Mouse (Mus musculus) heart, embryonic 14.5 days (tissue): ENCODE results near the gene Gm28305. TPM values are rescaled to one million over a fixed set of nuclear protein-coding genes. Genes with fewer than 3 reads are reported as not detected.

Experiments
- ATAC-seq: fragments of 200-750 bp; cut with Nextera tagmentation; 2 replicates; pipeline ENCODE4 v1.8.0; 2017; ENCODE audit warnings: low read depth, moderate TSS enrichment; ENCODE audit not compliant: insufficient number of reproducible peaks, insufficient read depth, low FRiP score
- H3K27ac ChIP-seq, 2 experiments: fragments of 200-500 bp in 1 of 2; fragments of 300-500 bp in 1 of 2; sonication (generic) in 1 of 2; replicated peaks in 1 of 2; 2 replicates each; pipeline ENCODE4 v1.5.1; 2012 to 2014; ENCODE audit warnings: low read depth in 2 of 2, low read length in 2 of 2, control low read depth in 1 of 2, mild to moderate bottlenecking in 1 of 2, mixed read lengths in 1 of 2; ENCODE audit not compliant: control insufficient read depth in 1 of 2, insufficient read depth in 1 of 2
- H3K27me3 ChIP-seq: fragments of 300-500 bp; sonication (generic); 2 replicates; pipeline ENCODE4 v1.6.1; 2014; ENCODE audit warnings: mild to moderate bottlenecking, low read length, control low read depth; ENCODE audit not compliant: control insufficient read depth, insufficient read depth
- H3K36me3 ChIP-seq: fragments of 300-500 bp; sonication (generic); 2 replicates; pipeline ENCODE4 v1.6.1; 2014; ENCODE audit warnings: mild to moderate bottlenecking, control low read depth, low read length, mixed read lengths; ENCODE audit not compliant: control insufficient read depth, insufficient read depth
- H3K4me1 ChIP-seq, 2 experiments: fragments of 200-500 bp in 1 of 2; fragments of 300-500 bp in 1 of 2; sonication (generic) in 1 of 2; 2 replicates each; pipeline ENCODE4 v1.6.1; 2012 to 2014; ENCODE audit warnings: low read length in 2 of 2, control low read depth in 1 of 2, mixed read lengths in 1 of 2; ENCODE audit not compliant: control insufficient read depth in 2 of 2, insufficient read depth in 2 of 2
- H3K4me2 ChIP-seq: fragments of 300-500 bp; sonication (generic); 2 replicates; pipeline ENCODE4 v1.6.1; 2014; ENCODE audit warnings: mild to moderate bottlenecking, low read length
- H3K4me3 ChIP-seq, 2 experiments: fragments of 200-500 bp in 1 of 2; fragments of 300-500 bp in 1 of 2; sonication (generic) in 1 of 2; 2 replicates each; pipeline ENCODE4 v1.5.1; 2012 to 2014; ENCODE audit warnings: low read length in 2 of 2, mild to moderate bottlenecking in 2 of 2, control low read depth in 1 of 2, low read depth in 1 of 2, moderate library complexity in 1 of 2; ENCODE audit not compliant: control insufficient read depth in 1 of 2, insufficient read depth in 1 of 2
- H3K9ac ChIP-seq: fragments of 300-500 bp; sonication (generic); 2 replicates; pipeline ENCODE4 v1.6.1; 2014; ENCODE audit warnings: mild to moderate bottlenecking, low read length
- H3K9me3 ChIP-seq: fragments of 300-500 bp; sonication (generic); 2 replicates; pipeline ENCODE4 v1.6.1; 2016; ENCODE audit warnings: low read length, control low read depth; ENCODE audit not compliant: control insufficient read depth
- WGBS: fragments of 180-500 bp; shearing (Covaris S2); extraction: QIAGEN DNeasy Blood & Tissue Kit; methylation state at CpG from one replicate; pipeline ENCODE4 v1.1.7; 2014; 5-methylcytosine and 5-hydroxymethylcytosine counted together
- polyA plus RNA-seq: library from polyadenylated mRNA; unstranded; fragments of >200 nt; fragmentation: Nextera tagmentation; extraction: Ambion mirVana; gene quantifications from 2 replicates; pipeline ENCODE4 v1.2.1, GENCODE M21; 2014

Gm28305 gene
- not detected in 2 replicates for polyA plus RNA-seq

GRCm38 (mm10) chr9:104040362-104040761 lies at the start of gene Gm28305:
Gm28305 (plus strand) TSS chr9:104040662.
- H3K4me2 ChIP-seq = no peak within 1 kb of the TSS
- no peak within 1 kb of the TSS for H3K4me3 ChIP-seq
- no peaks in the 10 kb centered on the region for H3K9me3 ChIP-seq
- peaks cover 4 to 11% of the 10 kb centered on the region in 2 experiments; a peak in 3 of 4 replicates for H3K4me1 ChIP-seq
- WGBS = 58% methylated on average over 2 of the region's 2 CpGs
- no peak for ATAC-seq
- peaks cover 52% of the 10 kb centered on the region for H3K36me3 ChIP-seq
- no peaks in the 10 kb centered on the region for H3K27me3 ChIP-seq
- H3K9ac ChIP-seq = no peak within 1 kb of the TSS
- no peak within 1 kb of the TSS for H3K27ac ChIP-seq

DNA sequence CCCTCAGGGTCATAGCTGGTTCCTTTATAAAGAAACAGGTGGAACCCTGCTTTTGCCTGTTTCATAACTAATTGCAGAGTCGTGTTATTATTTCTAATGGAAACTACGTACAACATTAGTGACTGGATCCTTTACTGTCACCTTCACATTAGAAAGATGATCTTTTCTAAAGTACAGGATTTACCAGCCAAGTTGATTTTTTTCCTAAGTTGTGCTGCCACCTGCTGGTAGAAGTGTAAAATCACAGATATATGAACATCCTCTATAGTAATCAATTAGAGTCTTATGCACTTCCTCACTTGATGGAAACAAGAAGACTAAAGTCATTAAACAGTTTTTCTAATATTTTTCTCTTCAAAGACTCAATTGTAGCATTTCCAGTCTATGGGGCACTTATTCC lies 44.0 kb upstream of the Gm28305 start:
- H3K27ac ChIP-seq = no peak overlapping the region
- H3K4me1 ChIP-seq = peaks cover 7 to 9% of the 10 kb centered on the region in 2 experiments
- ATAC-seq = no peak
- 10% methylated on average over 2 of the region's 2 CpGs for WGBS
- H3K9ac ChIP-seq = no peak overlapping the region
- no peaks in the 10 kb centered on the region for H3K9me3 ChIP-seq
- no peak overlapping the region for H3K4me3 ChIP-seq
- no peak overlapping the region for H3K4me2 ChIP-seq
- H3K36me3 ChIP-seq = no peaks in the 10 kb centered on the region
- H3K27me3 ChIP-seq = no peaks in the 10 kb centered on the region

DNA sequence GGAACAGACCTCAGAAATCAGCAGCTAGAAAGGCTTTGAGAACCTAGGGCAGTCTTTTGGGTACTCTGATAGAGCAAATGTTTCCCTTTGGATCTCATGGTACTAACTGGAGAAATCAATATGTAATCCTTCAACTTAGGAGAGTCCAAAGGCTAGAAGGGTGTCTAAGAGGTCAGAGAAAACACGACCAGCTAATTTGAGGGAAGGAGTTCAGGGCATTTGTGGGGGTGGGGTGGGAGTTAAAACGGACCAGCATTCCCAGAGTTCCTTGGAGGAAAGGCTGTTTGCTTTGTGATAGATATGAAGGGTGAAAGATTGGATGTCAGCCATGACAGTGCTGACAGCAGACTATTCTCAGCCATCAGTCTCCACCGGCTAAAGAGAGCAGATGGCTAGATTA lies 39.9 kb upstream of the Gm28305 start:
- H3K9me3 ChIP-seq = no peaks in the 10 kb centered on the region
- no peak for ATAC-seq
- 5% methylated on average over 3 of the region's 3 CpGs for WGBS
- no peak overlapping the region for H3K4me3 ChIP-seq
- no peaks in the 10 kb centered on the region for H3K27me3 ChIP-seq
- H3K4me2 ChIP-seq = no peak overlapping the region
- peaks cover 3% of the 10 kb centered on the region for H3K36me3 ChIP-seq
- H3K9ac ChIP-seq = no peak overlapping the region
- peaks cover 9 to 16% of the 10 kb centered on the region in 2 experiments for H3K4me1 ChIP-seq
- no peak overlapping the region for H3K27ac ChIP-seq

GRCm38 (mm10) chr9:104001921-104002859 lies 38.3 kb upstream of the Gm28305 start, which contains the start of gene Nphp3:
Nphp3 (plus strand) TSS chr9:104002544.
- peak within 1 kb of the TSS; percentile 74 to 86 for H3K27ac ChIP-seq
- no peaks in the 10 kb centered on the region for H3K27me3 ChIP-seq
- peak within 1 kb of the TSS; percentile 61 for H3K4me2 ChIP-seq
- H3K4me3 ChIP-seq = peak within 1 kb of the TSS; percentile 52 to 75
- H3K9me3 ChIP-seq = no peaks in the 10 kb centered on the region
- peak; percentile 97 for ATAC-seq
- peaks cover 13% of the 10 kb centered on the region for H3K36me3 ChIP-seq
- peak within 1 kb of the TSS; percentile 69 for H3K9ac ChIP-seq
- peaks cover 9 to 16% of the 10 kb centered on the region in 2 experiments for H3K4me1 ChIP-seq
- 2% methylated on average over 55 of the region's 55 CpGs for WGBS

- peak overlapping the region; percentile 61 for H3K4me2 ChIP-seq
- peak; percentile 23 for ATAC-seq
- H3K4me3 ChIP-seq = peak overlapping the region; percentile 52 to 75
- peaks cover 14% of the 10 kb centered on the region for H3K36me3 ChIP-seq
- WGBS = under 1% methylated on average over 37 of the region's 37 CpGs
- H3K4me1 ChIP-seq = peaks cover 9 to 16% of the 10 kb centered on the region in 2 experiments
- no peaks in the 10 kb centered on the region for H3K9me3 ChIP-seq
- peak overlapping the region; percentile 68 to 74 for H3K27ac ChIP-seq
- peak overlapping the region; percentile 69 for H3K9ac ChIP-seq
- H3K27me3 ChIP-seq = no peaks in the 10 kb centered on the region
These were observed 37.5 kb upstream of the Gm28305 start for GRCm38 (mm10) chr9:104002913-104003330.

GRCm38 (mm10) chr9:104014526-104014925 lies 25.9 kb upstream of the Gm28305 start:
- no peaks in the 10 kb centered on the region for H3K27me3 ChIP-seq
- no peak overlapping the region for H3K9ac ChIP-seq
- H3K27ac ChIP-seq = no peak overlapping the region
- WGBS = 79% methylated on average over 1 of the region's 1 CpGs
- H3K4me3 ChIP-seq = no peak overlapping the region
- H3K36me3 ChIP-seq = peaks cover 82% of the 10 kb centered on the region
- no peaks in the 10 kb centered on the region for H3K4me1 ChIP-seq
- no peak overlapping the region for H3K4me2 ChIP-seq
- ATAC-seq = no peak
- no peaks in the 10 kb centered on the region for H3K9me3 ChIP-seq

DNA sequence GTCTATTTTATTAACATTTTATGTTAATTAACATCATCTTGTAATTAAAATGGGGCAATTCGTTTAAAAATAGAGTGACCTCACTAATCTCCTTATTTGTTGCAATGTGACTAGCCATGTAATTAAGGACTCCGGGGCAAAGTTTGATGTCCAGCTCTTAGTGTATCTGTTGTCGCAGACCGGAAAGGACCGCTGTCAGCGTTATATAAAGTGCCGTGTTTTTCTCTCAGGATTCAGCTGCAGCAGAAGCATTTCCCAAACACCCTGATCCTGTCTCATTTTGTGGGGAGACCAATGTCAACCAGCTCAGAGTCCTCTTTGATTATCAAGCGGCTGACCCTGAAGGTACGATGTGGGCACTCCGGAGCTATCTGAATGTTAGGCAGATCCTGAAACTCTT lies 19.4 kb upstream of the Gm28305 start:
- Histone ChIP-seq H3K4me3 (no peak overlapping the region), H3K4me1 (no peaks in the 10 kb centered on the region), H3K27ac (no peak overlapping the region), H3K27me3 (no peaks in the 10 kb centered on the region), H3K36me3 (peaks cover 98% of the 10 kb centered on the region), H3K9me3 (no peaks in the 10 kb centered on the region), H3K9ac (no peak overlapping the region), H3K4me2 (no peak overlapping the region)
- ATAC-seq = no peak
- 91% methylated on average over 10 of the region's 10 CpGs for WGBS
